ENCODE assay signal across 10 mouse cellular contexts in the genomic region with DNA sequence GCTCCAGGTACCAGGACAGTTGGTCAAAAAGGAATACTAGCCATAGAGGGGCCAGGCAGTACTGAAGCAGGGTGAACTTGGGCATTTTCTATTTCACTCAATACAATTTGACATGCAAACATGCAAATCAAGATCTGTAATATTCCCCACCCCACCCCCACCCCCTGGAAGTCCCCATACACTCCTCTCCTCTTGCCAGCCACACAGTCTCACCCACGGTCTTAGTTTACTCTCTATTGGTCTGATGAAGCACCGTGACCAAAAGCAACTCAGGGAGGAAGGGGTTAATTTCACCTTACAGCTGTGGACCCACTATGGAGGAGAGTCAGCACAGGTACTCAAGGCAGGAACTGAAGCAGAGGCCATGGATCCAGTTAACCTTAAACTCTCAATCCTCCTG.
"Had no signal": no experiment of that assay in that cellular context is flagged by ENCODE, and none has a peak within 500 bp of the region (broad histone marks: within the 10 kb centered on the region; RNA-seq: fewer than 3 reads in every experiment).

No protein-coding gene starts in this region.

- H3K9ac ChIP-seq: limb, embryonic 15.5 days; liver, embryonic 14.5 days; midbrain, embryonic 12.5 days; stomach, embryonic 15.5 days had no signal

- DNase-seq: kidney, adult 8-10 months; kidney, postnatal 36 days; layer of hippocampus, adult 9-11 months; layer of hippocampus, postnatal 36 days; thymus, adult 2 months; thymus, postnatal 25 days had no signal

- H3K27ac ChIP-seq: limb, embryonic 15.5 days; liver, embryonic 14.5 days; midbrain, embryonic 12.5 days; stomach, embryonic 15.5 days had no signal

- H3K36me3 ChIP-seq: limb, embryonic 15.5 days; midbrain, embryonic 12.5 days; stomach, embryonic 15.5 days had no signal

- H3K4me1 ChIP-seq: limb, embryonic 15.5 days; midbrain, embryonic 12.5 days; stomach, embryonic 15.5 days had no signal

- H3K9me3 ChIP-seq: midbrain, embryonic 12.5 days; stomach, embryonic 15.5 days had no signal

- H3K27me3 ChIP-seq: limb, embryonic 15.5 days; midbrain, embryonic 12.5 days; stomach, embryonic 15.5 days had no signal

- H3K4me3 ChIP-seq: limb, embryonic 15.5 days; midbrain, embryonic 12.5 days; stomach, embryonic 15.5 days had no signal
